Mouse (Mus musculus): Measurements from ENCODE around the gene Tceal1. TPM values are rescaled to one million over a fixed set of nuclear protein-coding genes. Genes with fewer than 3 reads are reported as not detected.
A peak's percentile ranks its signal among the peaks of the same experiment; 100 is the strongest.

Gene Tceal1
- total and polyA plus RNA-seq, 2 experiments from 2014 or later, result 12.3 to 22.5 TPM

DNA sequence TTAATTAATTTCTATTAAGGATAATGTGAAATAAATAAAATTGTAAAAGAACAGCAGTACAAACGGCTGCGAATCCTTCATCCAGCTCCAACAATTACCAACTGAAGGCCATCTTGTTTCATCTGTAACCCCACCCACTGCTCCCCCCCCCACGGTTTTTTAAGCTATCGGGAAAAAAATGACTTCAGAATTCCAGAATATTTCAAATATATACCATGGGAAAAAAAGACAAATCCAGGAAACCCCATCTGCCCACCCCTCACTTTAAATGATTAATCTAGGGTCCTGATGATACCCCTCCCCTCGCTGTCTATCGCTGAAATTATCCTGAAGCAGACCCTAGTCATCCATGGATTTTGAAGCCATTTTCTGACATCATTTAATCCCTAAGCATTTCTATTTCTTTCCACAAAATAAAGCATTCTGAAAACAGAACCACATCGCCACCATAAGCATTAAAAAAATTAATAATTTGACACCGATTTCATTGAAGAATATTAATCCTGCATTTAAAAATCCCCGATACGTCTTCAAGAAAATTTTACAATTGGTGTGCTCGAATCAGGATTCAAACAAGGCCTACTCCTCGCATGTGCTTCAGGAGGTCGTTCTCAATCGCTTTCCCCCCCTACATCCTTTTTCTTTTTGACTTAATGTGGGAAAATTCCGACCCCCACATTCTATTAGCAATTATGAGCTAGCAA is 32.5 kb downstream of the Tceal1 start:
- DNase-seq (ENCODE audit: low spot score) (peak; percentile 42), ATAC-seq (no peak)
- peak overlapping the region; percentile 68 for H3K9ac ChIP-seq (replicated peaks; ENCODE audit: low read length)
- H3K4me2 ChIP-seq (ENCODE audit: low read depth, low read length), result peak overlapping the region; percentile 54
- H3K9me3 ChIP-seq (ENCODE audit: low read length), result no peaks in the 10 kb centered on the region
- no peak for TF ChIP-seq CTCF (IDR thresholded peaks at IDR 0.05; ENCODE audit: low read depth)
- no peaks in the 10 kb centered on the region for H3K36me3 ChIP-seq (ENCODE audit: insufficient read depth, low read length)
- H3K4me1 ChIP-seq (ENCODE audit: insufficient read depth, low read length), result no peaks in the 10 kb centered on the region
- 32% methylated on average over 15 of the region's 15 CpGs for WGBS
- peak overlapping the region; percentile 56 for H3K4me3 ChIP-seq (ENCODE audit: low read length)
- H3K27me3 ChIP-seq (ENCODE audit: insufficient read depth, low read length), result no peaks in the 10 kb centered on the region
- peak overlapping the region; percentile 87 for H3K27ac ChIP-seq

DNA sequence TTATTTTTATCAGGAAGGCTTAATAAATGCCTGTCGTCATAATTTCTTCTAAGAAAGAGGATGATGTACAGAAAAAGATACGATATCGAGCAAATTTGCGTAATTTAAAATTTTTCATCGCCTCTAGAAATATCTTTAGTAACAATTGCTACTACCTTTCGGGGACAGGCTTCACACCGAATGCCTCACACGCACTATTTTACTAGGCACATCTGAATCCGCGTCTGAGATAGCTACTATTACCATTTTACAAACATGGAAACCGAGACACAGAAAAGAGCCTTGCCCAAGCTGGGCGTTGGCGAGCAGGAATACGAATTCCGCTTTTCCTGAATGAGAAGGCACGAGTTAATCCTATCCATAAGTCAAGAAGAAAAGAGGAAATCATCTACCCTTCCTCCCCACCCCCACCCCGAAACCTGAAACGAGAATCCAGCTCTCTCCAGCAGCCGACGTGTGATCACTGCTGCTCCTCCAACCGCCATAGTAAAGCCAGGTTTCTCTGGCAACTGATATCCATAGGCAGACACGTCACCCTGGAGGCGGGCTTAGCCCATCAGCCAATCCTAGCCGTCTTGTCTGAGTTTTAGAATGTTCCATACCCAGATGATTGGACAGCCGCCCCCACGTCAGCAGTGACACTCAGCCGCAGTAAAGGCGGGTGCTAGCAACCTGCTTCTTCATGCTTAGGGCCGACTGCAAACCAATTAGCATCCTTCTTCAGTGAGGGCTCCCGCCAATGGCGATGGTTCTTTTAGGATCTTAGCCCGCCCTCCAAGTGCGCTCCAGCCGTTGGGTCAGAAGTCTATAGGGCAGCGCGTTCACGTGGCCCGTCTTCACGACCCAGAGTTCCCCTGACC is 33.2 kb downstream of the Tceal1 start:
- H3K27me3 ChIP-seq (ENCODE audit: insufficient read depth, low read length), result no peaks in the 10 kb centered on the region
- H3K4me2 ChIP-seq (ENCODE audit: low read depth, low read length), result peak overlapping the region; percentile 54
- no peaks in the 10 kb centered on the region for H3K36me3 ChIP-seq (ENCODE audit: insufficient read depth, low read length)
- peak overlapping the region; percentile 87 for H3K27ac ChIP-seq
- ATAC-seq (peak; percentile 98), DNase-seq (ENCODE audit: low spot score) (peak; percentile 95)
- peak overlapping the region; percentile 56 for H3K4me3 ChIP-seq (ENCODE audit: low read length)
- no peaks in the 10 kb centered on the region for H3K4me1 ChIP-seq (ENCODE audit: insufficient read depth, low read length)
- no peak for TF ChIP-seq CTCF (IDR thresholded peaks at IDR 0.05; ENCODE audit: low read depth)
- no peaks in the 10 kb centered on the region for H3K9me3 ChIP-seq (ENCODE audit: low read length)
- WGBS, result 28% methylated on average over 39 of the region's 39 CpGs
- H3K9ac ChIP-seq (replicated peaks; ENCODE audit: low read length), result peak overlapping the region; percentile 68

DNA sequence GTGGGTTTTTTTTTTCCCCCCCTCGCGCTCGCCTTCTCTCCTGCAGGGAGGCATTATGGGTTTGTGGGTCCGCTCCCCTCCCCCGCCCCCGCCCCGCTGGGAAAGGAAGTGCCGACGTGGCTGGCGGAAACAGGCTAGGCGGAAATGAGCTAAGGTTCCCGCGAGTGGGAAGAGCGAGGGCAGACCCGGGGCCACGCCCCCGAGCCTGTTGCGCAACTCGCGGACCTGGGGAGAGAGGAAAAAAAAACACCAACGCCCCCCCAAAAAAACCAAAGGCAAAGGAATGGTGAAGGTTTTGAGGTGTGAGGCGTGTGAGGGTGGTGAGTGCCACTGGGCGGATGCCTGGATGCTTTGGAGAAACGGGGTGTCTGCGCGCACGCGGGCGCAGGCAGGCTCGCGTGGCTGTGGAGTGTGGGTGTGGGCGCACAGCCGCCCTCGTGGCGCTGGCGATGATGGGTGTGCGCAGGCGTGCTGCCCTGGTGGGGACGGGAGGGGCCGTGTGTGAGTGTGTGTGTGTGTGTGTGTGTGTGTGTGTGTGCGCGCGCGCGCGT is 33.9 kb downstream of the Tceal1 start:
- H3K27ac ChIP-seq, result peak overlapping the region; percentile 86
- H3K27me3 ChIP-seq (ENCODE audit: insufficient read depth, low read length), result no peaks in the 10 kb centered on the region
- peak overlapping the region; percentile 53 for H3K9ac ChIP-seq (replicated peaks; ENCODE audit: low read length)
- H3K9me3 ChIP-seq (ENCODE audit: low read length), result no peaks in the 10 kb centered on the region
- 30% methylated on average over 46 of the region's 46 CpGs for WGBS
- H3K36me3 ChIP-seq (ENCODE audit: insufficient read depth, low read length), result no peaks in the 10 kb centered on the region
- DNase-seq (ENCODE audit: low spot score) (peak; percentile 85), ATAC-seq (peak; percentile 75)
- no peak for TF ChIP-seq CTCF (IDR thresholded peaks at IDR 0.05; ENCODE audit: low read depth)
- peak overlapping the region; percentile 37 for H3K4me3 ChIP-seq (ENCODE audit: low read length)
- H3K4me2 ChIP-seq (ENCODE audit: low read depth, low read length), result peak overlapping the region; percentile 54
- no peaks in the 10 kb centered on the region for H3K4me1 ChIP-seq (ENCODE audit: insufficient read depth, low read length)

DNA sequence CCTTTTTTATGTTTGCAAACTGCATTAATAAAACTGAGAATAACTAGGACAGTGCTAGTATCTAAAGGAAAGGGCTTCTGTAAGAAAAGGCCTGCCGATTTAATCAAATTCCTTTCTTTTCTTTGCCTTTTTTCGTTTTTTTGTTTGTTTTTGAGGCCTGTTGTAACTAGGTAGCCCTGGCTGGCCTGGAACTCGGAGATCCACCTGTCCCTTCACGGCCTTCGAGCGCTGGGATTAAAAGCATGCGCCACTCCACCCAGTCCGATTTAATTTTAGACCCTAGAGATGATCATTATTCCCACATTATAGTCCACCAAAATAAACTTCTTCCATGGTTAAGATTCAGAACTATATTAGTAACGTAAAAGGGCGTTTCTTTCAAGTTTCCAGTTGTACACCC is 34.5 kb downstream of the Tceal1 start:
- H3K4me2 ChIP-seq (ENCODE audit: low read depth, low read length), result peak overlapping the region; percentile 54
- DNase-seq (ENCODE audit: low spot score) (no peak), ATAC-seq (no peak)
- H3K4me1 ChIP-seq (ENCODE audit: insufficient read depth, low read length), result no peaks in the 10 kb centered on the region
- H3K9me3 ChIP-seq (ENCODE audit: low read length), result no peaks in the 10 kb centered on the region
- H3K27ac ChIP-seq, result peak overlapping the region; percentile 86
- H3K27me3 ChIP-seq (ENCODE audit: insufficient read depth, low read length), result no peaks in the 10 kb centered on the region
- peak overlapping the region; percentile 37 for H3K4me3 ChIP-seq (ENCODE audit: low read length)
- no peak for TF ChIP-seq CTCF (IDR thresholded peaks at IDR 0.05; ENCODE audit: low read depth)
- H3K36me3 ChIP-seq (ENCODE audit: insufficient read depth, low read length), result no peaks in the 10 kb centered on the region
- 34% methylated on average over 10 of the region's 10 CpGs for WGBS
- H3K9ac ChIP-seq (replicated peaks; ENCODE audit: low read length), result peak overlapping the region; percentile 53

DNA sequence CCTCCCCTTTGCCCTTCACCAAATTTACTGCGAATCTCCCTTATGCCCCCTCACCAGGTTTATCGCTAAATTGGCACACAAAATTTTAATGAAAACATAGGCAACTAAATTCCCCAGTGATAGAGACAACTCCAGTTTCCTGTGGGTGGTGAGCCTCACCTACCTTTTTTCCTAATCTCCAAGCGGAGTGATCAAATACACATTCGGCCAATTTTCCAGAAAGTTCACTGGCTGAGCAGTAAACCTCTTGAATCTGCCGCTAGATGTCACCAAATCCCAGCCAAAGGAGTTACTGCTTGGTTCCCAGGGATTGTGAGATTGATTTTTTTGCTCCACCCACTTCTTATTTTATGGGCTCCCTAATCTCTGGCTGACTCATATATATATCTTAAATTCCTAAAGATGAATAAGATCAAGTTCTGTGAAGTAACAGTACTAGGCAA is 34.9 kb downstream of the Tceal1 start:
- H3K4me3 ChIP-seq (ENCODE audit: low read length), result peak overlapping the region; percentile 37
- DNase-seq (ENCODE audit: low spot score) (peak; percentile 88), ATAC-seq (no peak)
- no peaks in the 10 kb centered on the region for H3K4me1 ChIP-seq (ENCODE audit: insufficient read depth, low read length)
- 31% methylated on average over 5 of the region's 5 CpGs for WGBS
- peak overlapping the region; percentile 53 for H3K9ac ChIP-seq (replicated peaks; ENCODE audit: low read length)
- H3K9me3 ChIP-seq (ENCODE audit: low read length), result no peaks in the 10 kb centered on the region
- H3K27ac ChIP-seq, result peak overlapping the region; percentile 86
- peak; percentile 73 for TF ChIP-seq CTCF (IDR thresholded peaks at IDR 0.05; ENCODE audit: low read depth)
- H3K27me3 ChIP-seq (ENCODE audit: insufficient read depth, low read length), result no peaks in the 10 kb centered on the region
- H3K4me2 ChIP-seq (ENCODE audit: low read depth, low read length), result peak overlapping the region; percentile 54
- H3K36me3 ChIP-seq (ENCODE audit: insufficient read depth, low read length), result no peaks in the 10 kb centered on the region

DNA sequence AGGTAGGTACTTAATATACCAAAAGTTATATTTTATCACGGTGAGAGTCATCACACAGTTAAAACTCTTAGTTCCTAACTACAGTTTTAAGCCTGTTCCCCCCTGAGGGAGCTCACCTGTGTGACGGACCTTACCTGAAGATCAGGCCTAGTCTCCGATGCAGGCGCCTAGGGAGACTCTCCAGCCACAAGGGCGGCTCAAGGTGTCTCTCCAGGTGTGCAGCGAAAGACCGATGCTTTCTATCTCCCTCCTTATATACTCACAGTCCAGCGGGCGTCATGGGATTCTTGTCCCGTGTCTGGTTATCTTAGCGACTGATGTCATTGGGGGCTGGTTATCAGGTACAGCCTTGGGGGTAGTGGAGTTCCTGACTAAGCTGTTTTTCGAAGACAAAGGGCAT is 35.7 kb downstream of the Tceal1 start, which contains the start of gene Morf4l2:
Morf4l2 (minus strand) TSS at position 232 of the 400 bp plus-strand sequence.
- no peak for TF ChIP-seq CTCF (IDR thresholded peaks at IDR 0.05; ENCODE audit: low read depth)
- Histone ChIP-seq H3K9me3 (ENCODE audit: low read length) (no peaks in the 10 kb centered on the region), H3K27ac (peak within 1 kb of the TSS; percentile 86), H3K9ac (replicated peaks; ENCODE audit: low read length) (peak within 1 kb of the TSS; percentile 53), H3K36me3 (ENCODE audit: insufficient read depth, low read length) (no peaks in the 10 kb centered on the region), H3K4me3 (ENCODE audit: low read length) (peak within 1 kb of the TSS; percentile 37), H3K4me1 (ENCODE audit: insufficient read depth, low read length) (no peaks in the 10 kb centered on the region), H3K27me3 (ENCODE audit: insufficient read depth, low read length) (no peaks in the 10 kb centered on the region), H3K4me2 (ENCODE audit: low read depth, low read length) (peak within 1 kb of the TSS; percentile 54)
- ATAC-seq (no peak), DNase-seq (ENCODE audit: low spot score) (no peak)
- WGBS, result 87% methylated on average over 12 of the region's 12 CpGs
